Mouse (Mus musculus): ENCODE measurements around the gene 4933427D14Rik. TPM values are rescaled to one million over a fixed set of nuclear protein-coding genes. Genes with fewer than 3 reads are reported as not detected.

Gene 4933427D14Rik
- polyA plus RNA-seq, 1 experiment from 2014 or later, result 30.1 TPM

GRCm38 (mm10) chr11:72123531-72123930 is 83.7 kb downstream of the 4933427D14Rik start:
- Histone ChIP-seq H3K4me1 (no peaks in the 10 kb centered on the region), H3K4me2 (replicated peaks) (no peak overlapping the region), H3K27ac (replicated peaks) (no peak overlapping the region), H3K36me3 (no peaks in the 10 kb centered on the region), H3K27me3 (no peaks in the 10 kb centered on the region; the same call in 1 of the 2 replicates), H3K9me3 (no peaks in the 10 kb centered on the region), H3K4me3 (no peak overlapping the region), H3K9ac (replicated peaks) (no peak overlapping the region)
- no peak for ATAC-seq (ENCODE audit: low FRiP score, low read depth)
- 86% methylated on average over 4 of the region's 4 CpGs for WGBS

- no peaks in the 10 kb centered on the region for H3K9me3 ChIP-seq
- 90% methylated on average over 6 of the region's 6 CpGs for WGBS
- H3K27me3 ChIP-seq, result no peaks in the 10 kb centered on the region; the same call in 1 of the 2 replicates
- no peak overlapping the region for H3K27ac ChIP-seq (replicated peaks)
- H3K4me2 ChIP-seq (replicated peaks), result no peak overlapping the region
- H3K4me3 ChIP-seq, result no peak overlapping the region
- H3K4me1 ChIP-seq, result peaks cover 7% of the 10 kb centered on the region
- no peak overlapping the region for H3K9ac ChIP-seq (replicated peaks)
- no peaks in the 10 kb centered on the region for H3K36me3 ChIP-seq
- ATAC-seq (ENCODE audit: low FRiP score, low read depth), result no peak
Observed at GRCm38 (mm10) chr11:72120354-72120753, 86.9 kb downstream of the 4933427D14Rik start.

GRCm38 (mm10) chr11:72118630-72119029 is 88.6 kb downstream of the 4933427D14Rik start:
- Histone ChIP-seq H3K4me1 (peaks cover 7% of the 10 kb centered on the region), H3K9ac (replicated peaks) (no peak overlapping the region), H3K27me3 (no peaks in the 10 kb centered on the region; the same call in 1 of the 2 replicates), H3K36me3 (no peaks in the 10 kb centered on the region), H3K4me2 (replicated peaks) (no peak overlapping the region), H3K9me3 (no peaks in the 10 kb centered on the region), H3K27ac (replicated peaks) (no peak overlapping the region), H3K4me3 (no peak overlapping the region)
- 80% methylated on average over 3 of the region's 3 CpGs for WGBS
- ATAC-seq (ENCODE audit: low FRiP score, low read depth), result no peak

- no peak overlapping the region for H3K27ac ChIP-seq (replicated peaks)
- no peaks in the 10 kb centered on the region for H3K36me3 ChIP-seq
- H3K4me3 ChIP-seq, result no peak overlapping the region
- H3K9me3 ChIP-seq, result no peaks in the 10 kb centered on the region
- H3K4me2 ChIP-seq (replicated peaks), result no peak overlapping the region
- ATAC-seq (ENCODE audit: low FRiP score, low read depth), result no peak
- H3K27me3 ChIP-seq, result no peaks in the 10 kb centered on the region
- peaks cover 7% of the 10 kb centered on the region for H3K4me1 ChIP-seq
- 68% methylated on average over 4 of the region's 4 CpGs for WGBS
- no peak overlapping the region for H3K9ac ChIP-seq (replicated peaks)
Observed at GRCm38 (mm10) chr11:72113296-72113695, 94.0 kb downstream of the 4933427D14Rik start.

GRCm38 (mm10) chr11:72110726-72111125 is 96.5 kb downstream of the 4933427D14Rik start:
- whole genome bisulfite sequencing, result 53% methylated on average over 3 of the region's 3 CpGs
- H3K9me3 ChIP-seq, result peaks cover 2% of the 10 kb centered on the region; the same call in 1 of the 2 replicates

GRCm38 (mm10) chr11:72104223-72104622 is 103.0 kb downstream of the 4933427D14Rik start:
- no peaks in the 10 kb centered on the region for H3K27me3 ChIP-seq
- peaks cover 2% of the 10 kb centered on the region; the same call in 1 of the 2 replicates for H3K4me1 ChIP-seq
- no peaks in the 10 kb centered on the region for H3K36me3 ChIP-seq
- H3K9me3 ChIP-seq, result peaks cover 2% of the 10 kb centered on the region; the same call in 1 of the 2 replicates
- WGBS, result 60% methylated on average over 8 of the region's 8 CpGs
- H3K9ac ChIP-seq (replicated peaks), result no peak overlapping the region
- no peak for ATAC-seq (ENCODE audit: low FRiP score, low read depth)
- H3K4me2 ChIP-seq (replicated peaks), result no peak overlapping the region
- H3K27ac ChIP-seq (replicated peaks), result peak overlapping the region; percentile 58
- H3K4me3 ChIP-seq, result no peak overlapping the region

More at GRCm38 (mm10) chr11:72110726-72111125, 96.5 kb downstream of the 4933427D14Rik start:
- no peaks in the 10 kb centered on the region for H3K27me3 ChIP-seq
- peaks cover 6% of the 10 kb centered on the region; the same call in 1 of the 2 replicates for H3K4me1 ChIP-seq
- no peak for ATAC-seq (ENCODE audit: low FRiP score, low read depth)
- no peak overlapping the region for H3K27ac ChIP-seq (replicated peaks)
- no peak overlapping the region for H3K4me3 ChIP-seq
- H3K4me2 ChIP-seq (replicated peaks), result no peak overlapping the region
- H3K36me3 ChIP-seq, result no peaks in the 10 kb centered on the region
- H3K9ac ChIP-seq (replicated peaks), result no peak overlapping the region

Other genes with a start within 250 kb of the 4933427D14Rik start
- 0.54 and 0.57 TPM in 2 replicates for gene Aipl1, start 169.9 kb downstream of the 4933427D14Rik start, polyA plus RNA-seq (2016; fragmentation: Nextera tagmentation; extraction: Ambion mirVana)
- gene Pimreg, start 165.4 kb downstream of the 4933427D14Rik start, polyA plus RNA-seq (2016; fragmentation: Nextera tagmentation; extraction: Ambion mirVana), result 158 and 166 TPM in 2 replicates
- gene Pitpnm3, start 71.7 kb downstream of the 4933427D14Rik start, polyA plus RNA-seq (2016; fragmentation: Nextera tagmentation; extraction: Ambion mirVana), result 1.2 and 1.5 TPM in 2 replicates
- gene Gm43951, start 619 bp downstream of the 4933427D14Rik start, polyA plus RNA-seq (2016; fragmentation: Nextera tagmentation; extraction: Ambion mirVana), result 0.85 and 0.97 TPM in 2 replicates
- 154 and 162 TPM in 2 replicates for gene Txndc17, start 88 bp upstream of the 4933427D14Rik start, polyA plus RNA-seq (2016; fragmentation: Nextera tagmentation; extraction: Ambion mirVana)
- gene Med31, start 8.1 kb upstream of the 4933427D14Rik start, polyA plus RNA-seq (2016; fragmentation: Nextera tagmentation; extraction: Ambion mirVana), result 53.7 and 58.6 TPM in 2 replicates
- gene Slc13a5, start 59.8 kb upstream of the 4933427D14Rik start, polyA plus RNA-seq (2016; fragmentation: Nextera tagmentation; extraction: Ambion mirVana), result 0.29 and 0.33 TPM in 2 replicates
- 1.6 and 2.0 TPM in 2 replicates for gene Xaf1, start 94.2 kb upstream of the 4933427D14Rik start, polyA plus RNA-seq (2016; fragmentation: Nextera tagmentation; extraction: Ambion mirVana)
- gene Fbxo39, start 107.0 kb upstream of the 4933427D14Rik start, polyA plus RNA-seq (2016; fragmentation: Nextera tagmentation; extraction: Ambion mirVana), result not detected in 2 replicates
- 3.8 and 4.6 TPM in 2 replicates for gene Tekt1, start 155.0 kb upstream of the 4933427D14Rik start, polyA plus RNA-seq (2016; fragmentation: Nextera tagmentation; extraction: Ambion mirVana)
- gene Smtnl2, start 204.3 kb upstream of the 4933427D14Rik start, polyA plus RNA-seq (2016; fragmentation: Nextera tagmentation; extraction: Ambion mirVana), result 3.5 and 4.0 TPM in 2 replicates
- gene Ggt6, start 228.1 kb upstream of the 4933427D14Rik start, polyA plus RNA-seq (2016; fragmentation: Nextera tagmentation; extraction: Ambion mirVana), result not detected in 2 replicates
- gene Mybbp1a, start 233.9 kb upstream of the 4933427D14Rik start, polyA plus RNA-seq (2016; fragmentation: Nextera tagmentation; extraction: Ambion mirVana), result 136 and 138 TPM in 2 replicates